Mouse (Mus musculus): Measurements from ENCODE around the gene Dtnbp1. TPM values are rescaled to one million over a fixed set of nuclear protein-coding genes. Genes with fewer than 3 reads are reported as not detected.

The Dtnbp1 gene
- polyA plus RNA-seq, 1 experiment: 28.3 TPM

DNA sequence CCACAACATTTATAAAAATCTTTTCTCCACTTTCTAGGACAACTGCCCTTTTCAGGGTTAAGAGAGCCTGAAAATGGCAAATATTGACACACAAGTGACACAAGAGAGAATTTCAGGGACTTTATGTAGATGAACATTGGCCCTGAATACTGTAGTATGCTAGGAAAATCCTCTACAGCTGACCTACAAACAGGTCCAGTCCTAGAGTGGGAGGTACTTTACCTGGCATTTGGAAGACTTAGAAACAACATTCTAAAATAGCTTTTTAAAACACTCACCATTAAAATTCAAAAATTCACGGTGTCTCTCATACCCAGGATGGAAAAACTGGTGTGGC is 47.7 kb downstream of the Dtnbp1 start:
- TF ChIP-seq CTCF (IDR thresholded peaks at IDR 0.05; ENCODE audit: extremely low read depth, insufficient read depth, insufficient read length, insufficient replicate concordance) (no peak), POLR2A (IDR thresholded peaks at IDR 0.05; ENCODE audit: low read depth, low read length) (no peak)
- Histone ChIP-seq H3K27ac (ENCODE audit: insufficient read depth, low read length) (no peak overlapping the region), H3K4me1 (ENCODE audit: control insufficient read depth, insufficient read depth, insufficient read length) (no peaks in the 10 kb centered on the region), H3K4me3 (ENCODE audit: extremely low read depth, insufficient read depth, insufficient read length) (no peak overlapping the region), H3K27me3 (ENCODE audit: control insufficient read depth, insufficient read depth, low read length) (no peaks in the 10 kb centered on the region), H3K36me3 (ENCODE audit: control insufficient read depth, insufficient read depth, low read length) (peaks cover 5% of the 10 kb centered on the region; the same call in 1 of the 2 replicates)
- 97% methylated on average over 1 of the region's 1 CpGs for WGBS
- DNase-seq (ENCODE audit: low read depth in 1 of 2, low spot score in 2 of 2): no peak

DNA sequence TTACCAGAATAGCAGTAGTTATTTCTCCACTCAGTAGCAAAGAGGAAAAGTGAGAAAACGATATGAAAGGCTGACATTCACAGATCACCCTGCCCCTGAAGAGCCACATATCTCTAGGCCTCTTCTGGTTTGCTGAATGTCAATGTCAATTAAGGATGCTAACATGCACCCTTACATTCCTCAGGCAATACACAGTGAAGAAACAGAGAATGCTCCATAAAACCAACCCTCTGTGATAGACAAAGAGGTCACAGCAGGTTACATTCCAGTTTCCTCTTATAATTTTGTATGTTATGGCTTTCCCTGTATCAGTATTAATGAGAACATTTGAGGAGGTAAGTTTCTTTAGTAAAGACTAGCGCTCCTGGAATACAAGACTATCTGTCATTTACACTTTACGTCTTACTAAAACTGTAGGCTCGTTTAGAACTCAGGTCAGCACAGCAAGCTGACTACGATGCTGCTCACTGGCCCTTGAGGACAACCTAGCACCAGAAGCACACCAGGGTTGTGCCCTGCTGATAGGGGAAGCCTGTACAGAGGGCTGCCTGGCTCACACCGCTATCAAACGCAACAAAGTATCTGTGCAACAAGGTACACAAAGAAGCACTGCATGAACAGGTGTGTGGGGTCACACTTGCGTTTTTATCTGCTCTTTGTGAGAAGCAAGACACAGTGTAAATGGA is 48.3 kb downstream of the Dtnbp1 start:
- 91% methylated on average over 8 of the region's 8 CpGs for WGBS
- H3K27me3 ChIP-seq (ENCODE audit: control insufficient read depth, insufficient read depth, low read length): no peaks in the 10 kb centered on the region
- no peaks in the 10 kb centered on the region for H3K4me1 ChIP-seq (ENCODE audit: control insufficient read depth, insufficient read depth, insufficient read length)
- no peak for TF ChIP-seq POLR2A (IDR thresholded peaks at IDR 0.05; ENCODE audit: low read depth, low read length)
- TF ChIP-seq CTCF (IDR thresholded peaks at IDR 0.05; ENCODE audit: extremely low read depth, insufficient read depth, insufficient read length, insufficient replicate concordance): no peak
- H3K4me3 ChIP-seq (ENCODE audit: extremely low read depth, insufficient read depth, insufficient read length): no peak overlapping the region
- DNase-seq (ENCODE audit: low read depth in 1 of 2, low spot score in 2 of 2): no peak
- H3K27ac ChIP-seq (ENCODE audit: insufficient read depth, low read length): no peak overlapping the region
- peaks cover 5% of the 10 kb centered on the region; the same call in 1 of the 2 replicates for H3K36me3 ChIP-seq (ENCODE audit: control insufficient read depth, insufficient read depth, low read length)

DNA sequence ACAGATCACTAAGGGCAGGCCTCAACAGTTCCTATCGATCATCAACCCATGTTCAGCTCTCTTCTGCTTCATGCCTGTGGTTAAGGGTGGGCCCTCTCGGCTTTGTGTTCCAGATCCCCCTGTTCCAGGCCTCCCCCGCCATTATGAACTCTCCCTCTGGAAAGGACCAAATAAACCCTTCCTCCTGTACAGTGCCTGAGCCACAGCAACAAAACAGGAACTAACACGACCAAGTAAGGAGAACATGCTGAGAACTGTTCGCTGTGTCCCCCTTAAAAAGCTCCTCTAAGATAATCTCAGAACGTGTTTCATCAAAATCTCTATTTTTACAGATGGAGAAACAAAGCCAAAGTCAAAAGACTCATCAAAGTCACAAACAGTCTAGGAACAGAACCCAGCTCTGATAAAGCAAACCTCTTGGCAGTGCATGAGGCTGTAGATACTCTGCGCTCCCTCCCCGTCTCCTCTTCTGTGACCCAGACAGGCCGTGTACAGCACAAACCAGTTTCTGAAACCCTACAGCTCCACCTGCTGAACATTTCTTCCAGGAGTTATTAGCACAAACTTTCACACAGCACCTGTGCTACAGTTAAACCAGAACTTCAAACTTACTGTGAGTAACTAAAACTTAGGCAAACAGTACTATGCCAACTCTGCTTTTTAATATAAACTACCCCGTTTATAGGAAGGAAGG is 49.4 kb downstream of the Dtnbp1 start:
- Histone ChIP-seq H3K36me3 (ENCODE audit: control insufficient read depth, insufficient read depth, low read length) (peaks cover 3% of the 10 kb centered on the region; the same call in 1 of the 2 replicates), H3K27ac (ENCODE audit: insufficient read depth, low read length) (no peak overlapping the region), H3K4me1 (ENCODE audit: control insufficient read depth, insufficient read depth, insufficient read length) (no peaks in the 10 kb centered on the region), H3K27me3 (ENCODE audit: control insufficient read depth, insufficient read depth, low read length) (no peaks in the 10 kb centered on the region), H3K4me3 (ENCODE audit: extremely low read depth, insufficient read depth, insufficient read length) (no peak overlapping the region)
- WGBS: 55% methylated on average over 10 of the region's 10 CpGs
- TF ChIP-seq CTCF (IDR thresholded peaks at IDR 0.05; ENCODE audit: extremely low read depth, insufficient read depth, insufficient read length, insufficient replicate concordance): no peak
- no peak for TF ChIP-seq POLR2A (IDR thresholded peaks at IDR 0.05; ENCODE audit: low read depth, low read length)
- DNase-seq (ENCODE audit: low read depth in 1 of 2, low spot score in 2 of 2): no peak

DNA sequence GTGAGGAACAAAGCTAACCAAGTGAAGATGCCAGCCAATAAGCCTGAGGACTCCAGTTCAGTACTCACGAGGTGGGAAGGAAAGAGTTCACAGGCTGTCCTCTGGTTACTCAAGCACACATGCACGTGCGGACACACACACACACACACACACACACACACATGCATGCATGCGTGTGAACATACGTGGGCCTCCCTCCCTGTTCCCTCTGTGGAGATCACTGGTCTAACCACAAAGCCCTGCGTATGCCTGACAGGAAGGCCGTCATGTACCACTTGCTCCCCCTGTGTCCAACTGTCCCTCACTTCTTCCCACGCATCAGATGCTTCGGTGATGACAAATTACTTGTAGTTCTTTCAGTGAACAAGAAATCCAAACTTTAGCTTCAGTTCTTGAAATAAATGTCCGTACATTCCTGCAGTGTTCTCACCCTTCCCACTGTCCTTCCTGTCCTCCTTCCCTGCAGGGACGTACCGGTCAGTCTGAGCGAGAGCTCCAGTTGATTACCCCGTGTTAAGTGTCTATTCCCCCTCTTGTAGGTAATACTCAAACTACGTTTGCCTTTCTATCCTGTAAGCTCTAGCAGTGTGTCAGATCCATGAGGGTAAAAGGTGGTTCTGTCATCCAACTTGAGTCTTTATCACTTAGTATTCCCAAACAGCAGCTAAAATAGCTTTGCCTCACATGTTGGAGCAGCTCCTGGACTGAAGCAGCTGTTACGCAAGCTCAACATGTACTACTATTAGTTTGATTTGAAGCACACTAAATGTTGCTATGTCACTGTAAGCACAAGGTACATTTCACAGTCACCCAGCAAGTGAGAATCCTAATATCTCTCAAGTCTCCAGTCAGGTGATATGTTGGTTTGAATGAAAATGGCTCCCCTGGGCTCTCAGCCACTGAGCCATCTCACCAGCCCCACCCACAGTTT is 53.4 kb downstream of the Dtnbp1 start:
- 84% methylated on average over 16 of the region's 16 CpGs for WGBS
- H3K27ac ChIP-seq (ENCODE audit: insufficient read depth, low read length): no peak overlapping the region
- H3K36me3 ChIP-seq (ENCODE audit: control insufficient read depth, insufficient read depth, low read length): peaks cover 7% of the 10 kb centered on the region
- H3K4me3 ChIP-seq (ENCODE audit: extremely low read depth, insufficient read depth, insufficient read length): no peak overlapping the region
- TF ChIP-seq POLR2A (IDR thresholded peaks at IDR 0.05; ENCODE audit: low read depth, low read length) (no peak), CTCF (IDR thresholded peaks at IDR 0.05; ENCODE audit: extremely low read depth, insufficient read depth, insufficient read length, insufficient replicate concordance) (no peak)
- no peaks in the 10 kb centered on the region for H3K27me3 ChIP-seq (ENCODE audit: control insufficient read depth, insufficient read depth, low read length)
- no peak for DNase-seq (ENCODE audit: low read depth in 1 of 2, low spot score in 2 of 2)
- no peaks in the 10 kb centered on the region for H3K4me1 ChIP-seq (ENCODE audit: control insufficient read depth, insufficient read depth, insufficient read length)

DNA sequence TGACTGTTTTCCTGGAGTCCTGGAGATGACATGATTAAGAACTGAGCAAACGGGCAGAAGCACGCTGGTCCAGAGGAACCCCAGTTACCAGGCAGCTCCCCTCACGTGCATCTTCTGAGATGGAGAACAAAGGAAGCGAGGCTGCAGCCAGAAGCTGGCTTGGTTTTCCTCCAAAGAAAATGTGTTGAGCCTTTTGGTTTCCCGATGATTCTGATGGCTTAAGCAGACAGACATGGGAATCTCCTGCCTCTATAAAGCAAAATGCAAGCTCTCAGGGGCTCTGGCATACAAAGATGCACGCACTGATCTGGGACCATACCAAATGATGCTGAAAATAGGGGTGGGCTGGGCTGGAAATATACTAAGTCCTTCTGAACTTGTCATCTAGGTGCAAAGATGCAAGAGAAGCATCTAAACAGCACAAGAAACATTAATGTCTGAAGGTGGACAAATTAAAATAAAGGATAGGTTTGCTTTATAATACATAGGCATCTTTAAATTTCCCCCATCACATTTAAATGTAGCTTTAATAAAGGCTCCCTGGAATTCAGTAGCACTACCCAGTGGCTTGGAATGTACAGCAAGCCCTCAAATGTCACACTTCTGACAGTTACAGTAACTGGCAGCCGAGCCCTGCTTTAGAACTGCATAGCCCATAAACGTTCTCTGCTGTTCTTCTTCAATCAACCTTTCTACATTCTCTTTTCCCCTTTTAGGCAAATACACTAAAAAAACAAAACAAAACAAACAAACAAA is 54.9 kb downstream of the Dtnbp1 start:
- no peaks in the 10 kb centered on the region for H3K4me1 ChIP-seq (ENCODE audit: control insufficient read depth, insufficient read depth, insufficient read length)
- no peak for DNase-seq (ENCODE audit: low read depth in 1 of 2, low spot score in 2 of 2)
- H3K4me3 ChIP-seq (ENCODE audit: extremely low read depth, insufficient read depth, insufficient read length): no peak overlapping the region
- H3K27me3 ChIP-seq (ENCODE audit: control insufficient read depth, insufficient read depth, low read length): no peaks in the 10 kb centered on the region
- TF ChIP-seq CTCF (IDR thresholded peaks at IDR 0.05; ENCODE audit: extremely low read depth, insufficient read depth, insufficient read length, insufficient replicate concordance) (no peak), POLR2A (IDR thresholded peaks at IDR 0.05; ENCODE audit: low read depth, low read length) (no peak)
- peaks cover 6% of the 10 kb centered on the region for H3K36me3 ChIP-seq (ENCODE audit: control insufficient read depth, insufficient read depth, low read length)
- no peak overlapping the region for H3K27ac ChIP-seq (ENCODE audit: insufficient read depth, low read length)
- 94% methylated on average over 8 of the region's 8 CpGs for WGBS

DNA sequence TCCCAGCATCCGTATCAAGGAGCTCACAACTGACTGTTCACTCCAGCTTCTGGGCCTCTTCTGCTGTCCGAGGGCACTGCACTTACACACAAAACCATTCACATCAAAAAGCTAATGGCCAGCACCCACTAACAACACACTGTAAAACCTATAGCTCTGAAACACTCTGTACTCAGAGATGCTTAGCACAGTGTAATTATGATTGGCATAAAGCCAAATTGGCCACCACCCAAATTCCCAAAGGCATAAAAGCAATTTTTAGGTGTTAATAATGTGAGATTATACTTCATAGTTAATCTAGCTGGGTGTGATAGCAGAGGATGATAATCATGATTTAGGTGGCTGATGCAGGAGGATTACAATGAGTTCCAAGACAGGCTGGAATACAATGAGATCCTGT is 58.3 kb downstream of the Dtnbp1 start:
- Histone ChIP-seq H3K36me3 (ENCODE audit: control insufficient read depth, insufficient read depth, low read length) (peaks cover 4% of the 10 kb centered on the region; the same call in 1 of the 2 replicates), H3K27ac (ENCODE audit: insufficient read depth, low read length) (no peak overlapping the region), H3K27me3 (ENCODE audit: control insufficient read depth, insufficient read depth, low read length) (no peaks in the 10 kb centered on the region), H3K4me3 (ENCODE audit: extremely low read depth, insufficient read depth, insufficient read length) (no peak overlapping the region), H3K4me1 (ENCODE audit: control insufficient read depth, insufficient read depth, insufficient read length) (no peaks in the 10 kb centered on the region)
- TF ChIP-seq CTCF (IDR thresholded peaks at IDR 0.05; ENCODE audit: extremely low read depth, insufficient read depth, insufficient read length, insufficient replicate concordance) (no peak), POLR2A (IDR thresholded peaks at IDR 0.05; ENCODE audit: low read depth, low read length) (no peak)
- DNase-seq (ENCODE audit: low read depth in 1 of 2, low spot score in 2 of 2): no peak
- WGBS: 89% methylated on average over 2 of the region's 2 CpGs

Measured in spleen, adult 2 months (tissue).